Mouse (Mus musculus) left cerebral cortex, adult 8-10 months (tissue): Measurements from ENCODE around the gene Dlgap1. TPM values are rescaled to one million over a fixed set of nuclear protein-coding genes. Genes with fewer than 3 reads are reported as not detected.

Source experiments
- DNase-seq, 2 experiments: peaks; one replicate each; pipeline ENCODE4 v3.0.0; 2022; ENCODE audit warnings: low spot score in 2 of 2
- total RNA-seq, 4 experiments: library from RNA; stranded (reverse); gene quantifications; 2 replicates each; pipeline ENCODE4 v1.2.4; 2022

Gene Dlgap1
- total RNA-seq, 4 experiments from 2014 or later, result 407 to 471 (median 429) TPM

DNA sequence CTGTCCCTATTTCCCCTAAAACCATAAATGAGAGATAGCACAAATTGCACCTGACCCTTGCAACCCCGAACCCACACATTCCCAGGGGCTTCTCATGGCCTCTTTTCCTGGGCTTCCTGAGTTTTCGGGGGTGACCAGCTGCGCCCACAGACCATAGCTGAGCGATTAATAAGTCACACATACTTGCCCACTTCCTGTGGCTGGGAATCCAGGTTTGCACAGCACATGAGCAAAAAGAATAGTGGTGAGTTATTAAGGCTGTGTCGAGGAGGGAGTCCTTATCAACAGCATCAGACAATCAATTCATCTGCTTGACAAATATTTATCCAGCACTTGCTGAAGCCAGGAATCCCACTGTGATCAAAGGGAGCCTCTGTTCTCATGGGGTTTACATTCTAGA is 740.7 kb downstream of the Dlgap1 start:
- no peak for DNase-seq

DNA sequence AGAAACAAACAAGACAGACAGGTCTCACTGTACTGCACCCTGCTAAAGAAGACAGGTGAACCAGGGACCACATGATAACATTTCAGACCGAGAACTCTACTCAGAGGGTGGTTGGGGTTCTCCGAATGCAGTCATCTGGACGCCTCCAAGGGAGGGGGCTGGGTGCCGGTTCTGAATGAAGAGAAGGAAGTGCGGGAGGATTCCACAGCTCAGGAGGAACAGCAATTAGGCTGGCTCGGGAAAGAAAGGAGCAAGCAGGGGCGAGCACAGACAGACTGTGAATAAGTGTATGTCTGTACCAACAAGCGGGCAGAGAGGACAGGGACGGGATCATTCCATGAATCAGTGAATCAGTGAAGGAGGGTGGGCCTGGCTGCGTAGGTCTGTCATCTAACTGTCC is 744.6 kb downstream of the Dlgap1 start:
- no peak for DNase-seq

DNA sequence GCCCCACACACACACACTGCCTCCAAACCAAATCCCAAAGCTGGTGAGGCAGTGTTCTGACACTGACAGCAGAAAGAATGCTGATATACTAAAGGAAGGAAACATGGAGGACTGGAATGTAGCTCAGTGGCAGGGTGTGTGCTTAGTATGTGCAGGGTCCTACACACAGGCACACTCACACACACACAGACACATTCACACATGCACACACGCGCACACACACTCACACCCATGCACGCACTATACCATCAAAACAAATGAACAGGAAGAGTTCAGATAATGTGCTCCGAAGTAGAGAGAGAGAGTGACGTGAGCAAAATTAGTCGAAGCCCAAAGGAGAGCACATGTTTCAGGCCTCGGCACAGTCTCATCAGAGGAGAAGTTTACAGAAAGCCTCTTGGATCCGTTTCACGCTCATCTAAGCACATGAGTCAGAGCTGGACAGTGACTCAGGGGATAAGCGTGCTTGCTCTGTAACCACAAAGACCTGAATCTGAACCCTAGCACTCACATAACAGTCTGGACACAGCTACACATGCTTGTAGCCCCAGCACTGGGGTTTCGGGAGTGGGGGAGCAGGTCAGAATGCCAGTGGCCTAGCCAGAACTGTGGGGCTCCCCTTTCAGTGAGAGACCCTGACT is 750.9 kb downstream of the Dlgap1 start:
- DNase-seq, result no peak

DNA sequence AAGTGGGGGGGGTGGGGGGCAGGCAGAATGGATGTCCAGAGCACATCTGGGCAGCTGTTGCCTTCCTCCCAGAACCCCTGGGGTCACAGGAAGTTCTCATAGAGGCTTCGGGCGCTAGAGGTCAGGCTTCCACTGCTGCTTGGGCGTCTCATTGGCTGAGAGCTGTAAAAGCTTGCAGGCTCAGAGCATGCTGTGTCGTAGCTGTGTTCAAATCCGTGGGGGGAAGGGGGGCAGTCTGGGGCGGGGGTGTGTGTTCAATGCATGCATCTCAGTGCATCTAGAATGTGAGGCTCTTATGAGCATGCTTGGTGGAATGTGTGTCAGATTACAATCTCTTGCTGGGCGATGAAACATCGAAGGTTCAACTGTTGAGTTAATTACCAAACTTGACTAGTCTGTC is 751.9 kb downstream of the Dlgap1 start:
- no peak for DNase-seq

DNA sequence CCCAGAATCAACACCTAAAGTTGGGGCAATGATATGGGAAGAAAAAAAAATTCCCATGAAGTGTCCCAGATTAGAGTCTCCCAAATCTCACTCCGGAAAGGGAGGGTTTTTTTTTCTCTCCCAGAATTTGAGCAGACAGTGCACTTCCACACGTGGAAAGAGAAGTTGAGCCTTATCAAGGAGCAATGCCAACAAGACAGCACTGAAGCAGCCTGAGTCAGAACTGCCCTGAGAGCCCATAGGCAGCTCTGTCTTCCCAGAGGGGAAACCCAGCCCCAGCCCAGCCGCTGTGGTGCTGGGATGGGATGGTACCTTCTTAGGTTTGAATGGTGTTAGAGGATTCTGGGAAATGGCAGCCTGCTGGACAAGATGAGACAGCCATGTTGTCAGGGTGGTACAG is 753.3 kb downstream of the Dlgap1 start:
- DNase-seq, result no peak

DNA sequence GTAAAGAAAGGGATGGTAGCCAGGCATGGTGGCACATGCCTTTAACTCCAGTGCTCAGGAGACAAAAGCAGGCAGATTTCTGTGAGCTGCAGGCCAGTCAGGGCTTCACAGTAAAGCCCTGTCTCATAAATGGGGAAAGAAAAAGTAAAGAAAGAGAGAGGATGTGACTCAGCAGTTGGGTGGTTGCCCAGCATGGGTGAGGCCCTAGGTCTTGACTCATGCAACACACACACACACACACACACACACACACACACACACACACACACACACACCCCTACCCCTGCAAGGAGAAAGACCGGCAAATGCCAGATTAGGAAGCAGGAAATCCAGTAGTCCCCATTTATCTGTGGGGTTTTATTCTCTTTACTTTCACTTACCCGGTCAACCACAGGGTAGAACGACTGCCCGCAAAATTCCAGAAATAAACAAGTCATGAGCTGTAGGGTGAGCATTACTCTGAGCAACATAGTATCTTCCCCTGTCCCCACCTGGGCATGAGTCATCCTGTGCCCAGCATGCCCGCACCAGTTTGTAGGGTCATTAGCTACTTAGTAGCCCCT is 759.9 kb downstream of the Dlgap1 start:
- peak in 1 of 2 experiments; percentile 63 for DNase-seq

DNA sequence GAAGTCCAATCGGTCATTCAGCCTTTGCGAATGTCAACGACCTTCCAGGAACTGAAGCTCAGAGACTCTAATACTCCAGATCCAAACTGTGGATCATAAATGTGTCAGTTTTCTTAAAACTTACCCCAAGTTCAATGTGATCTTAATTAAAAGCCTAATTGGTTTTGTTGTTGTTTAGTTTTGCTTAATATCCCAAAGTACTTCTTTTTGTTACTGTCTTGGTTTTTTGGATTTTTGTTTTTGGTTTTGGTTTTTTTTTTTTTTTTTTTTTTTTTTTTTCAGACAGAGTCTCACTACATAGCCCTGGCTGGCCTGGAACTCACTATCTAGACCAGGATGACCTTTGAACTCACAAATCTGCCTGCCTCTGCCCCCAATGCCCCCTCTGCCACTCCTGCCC is 765.9 kb downstream of the Dlgap1 start:
- DNase-seq, result no peak

DNA sequence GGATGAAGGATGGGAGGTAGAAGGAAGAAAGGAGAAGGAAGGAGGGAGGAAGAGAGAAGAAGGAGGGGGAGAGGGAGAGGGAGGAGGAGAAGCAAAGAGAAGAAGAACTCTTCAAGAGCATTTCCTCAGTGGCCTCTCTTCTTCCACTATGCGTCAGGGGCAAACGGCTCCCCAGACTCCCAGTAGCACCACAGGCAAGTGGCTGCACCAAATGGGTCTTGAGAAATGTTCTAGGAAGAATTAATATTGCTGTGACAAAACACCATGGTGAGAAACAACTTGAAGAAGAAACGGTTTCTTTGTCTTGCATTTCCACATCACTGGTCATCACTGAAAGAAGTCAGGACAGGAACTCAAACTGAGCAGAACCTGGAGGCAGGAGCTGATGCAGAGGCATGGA is 766.5 kb downstream of the Dlgap1 start:
- no peak for DNase-seq

DNA sequence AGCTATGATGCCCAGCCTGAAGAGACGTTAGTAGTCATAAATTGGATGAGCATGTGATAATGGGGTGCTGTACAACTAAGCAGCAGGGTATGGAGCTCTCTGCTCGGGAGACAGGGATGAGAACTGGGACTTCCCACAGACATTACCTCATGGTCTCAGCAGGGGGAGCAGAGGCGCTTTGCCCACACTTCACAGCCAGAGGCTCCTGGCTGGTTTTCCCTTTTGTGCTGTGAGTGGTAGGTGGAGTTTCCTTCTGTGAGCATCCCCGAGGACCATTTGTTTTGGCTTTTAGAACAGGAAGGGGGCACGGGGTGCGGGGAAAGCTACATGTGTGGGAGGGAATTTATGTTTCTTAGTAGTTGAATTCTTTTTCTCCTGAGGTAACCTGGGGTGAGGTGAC is 768.6 kb downstream of the Dlgap1 start:
- peak in 1 of 2 experiments; percentile 59 for DNase-seq

DNA sequence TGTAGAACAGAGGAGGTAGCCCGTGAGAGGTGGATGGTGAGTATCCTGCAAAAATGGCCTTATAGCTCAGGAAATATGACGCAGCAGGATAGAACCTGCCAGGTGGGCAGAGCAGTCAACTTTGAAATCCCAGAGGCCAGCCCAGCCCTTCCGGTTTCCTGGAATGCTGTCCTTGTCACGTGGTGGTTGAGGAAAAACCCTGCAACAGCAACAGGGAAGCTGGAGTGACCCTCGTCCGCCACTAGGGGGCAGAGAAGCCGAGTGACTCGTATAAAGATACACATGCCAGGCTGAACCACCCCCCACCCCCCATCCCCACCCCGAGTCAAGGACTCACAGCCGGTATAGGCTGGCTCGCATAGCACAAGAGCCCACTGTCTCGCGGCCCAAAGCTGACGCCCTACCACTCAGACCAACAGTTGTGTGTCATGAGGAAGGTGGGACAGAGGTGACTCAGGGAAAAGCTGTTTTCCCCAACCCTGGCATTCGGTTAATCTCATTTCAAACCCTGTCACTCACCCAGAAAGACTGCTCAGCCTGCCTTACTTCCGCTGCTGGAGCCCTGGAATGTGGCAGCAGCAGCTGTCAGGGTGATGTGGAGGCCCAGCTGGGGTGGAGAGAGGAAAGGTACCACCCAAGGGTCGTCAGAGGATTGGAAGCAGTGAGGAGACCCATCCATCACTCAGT is 769.4 kb downstream of the Dlgap1 start:
- peak in 1 of 2 experiments; percentile 52 for DNase-seq

DNA sequence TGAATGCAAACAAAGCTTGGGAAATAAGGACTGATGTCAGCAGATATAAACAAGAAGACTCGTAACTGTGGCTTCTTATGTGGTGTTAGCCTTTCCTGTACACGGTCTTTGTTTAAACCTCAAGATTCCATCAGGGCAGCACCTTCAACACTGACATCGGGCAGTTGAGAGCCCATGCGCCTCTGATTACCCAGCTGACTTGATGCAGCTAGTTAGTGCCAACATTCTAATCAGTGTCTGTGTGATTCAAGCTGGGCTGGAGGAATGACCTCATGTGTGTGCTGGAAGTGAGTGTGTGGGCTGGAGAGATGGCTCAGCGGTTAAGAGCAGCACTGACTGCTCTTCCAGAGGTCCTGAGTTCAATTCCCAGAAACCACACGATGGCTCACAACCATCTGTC is 770.5 kb downstream of the Dlgap1 start:
- no peak for DNase-seq

DNA sequence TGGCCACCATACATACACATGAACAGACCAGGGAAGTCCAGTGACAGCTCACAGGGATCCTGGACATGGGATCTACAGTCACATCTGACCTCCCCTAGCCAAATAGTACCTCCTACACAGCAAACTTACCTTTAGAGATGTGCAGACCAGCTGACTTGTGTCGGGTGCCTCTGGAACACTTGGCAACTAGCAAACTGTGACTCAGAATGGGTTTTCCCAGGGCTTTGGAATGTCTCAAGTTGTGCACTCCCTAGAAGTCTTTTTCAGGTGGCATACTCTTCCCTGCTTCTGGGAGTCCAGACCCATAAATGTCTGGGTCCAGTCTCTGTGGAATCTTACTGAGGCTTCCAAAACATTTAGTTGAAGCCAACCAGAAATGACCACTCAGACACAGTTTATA is 772.8 kb downstream of the Dlgap1 start:
- no peak for DNase-seq

DNA sequence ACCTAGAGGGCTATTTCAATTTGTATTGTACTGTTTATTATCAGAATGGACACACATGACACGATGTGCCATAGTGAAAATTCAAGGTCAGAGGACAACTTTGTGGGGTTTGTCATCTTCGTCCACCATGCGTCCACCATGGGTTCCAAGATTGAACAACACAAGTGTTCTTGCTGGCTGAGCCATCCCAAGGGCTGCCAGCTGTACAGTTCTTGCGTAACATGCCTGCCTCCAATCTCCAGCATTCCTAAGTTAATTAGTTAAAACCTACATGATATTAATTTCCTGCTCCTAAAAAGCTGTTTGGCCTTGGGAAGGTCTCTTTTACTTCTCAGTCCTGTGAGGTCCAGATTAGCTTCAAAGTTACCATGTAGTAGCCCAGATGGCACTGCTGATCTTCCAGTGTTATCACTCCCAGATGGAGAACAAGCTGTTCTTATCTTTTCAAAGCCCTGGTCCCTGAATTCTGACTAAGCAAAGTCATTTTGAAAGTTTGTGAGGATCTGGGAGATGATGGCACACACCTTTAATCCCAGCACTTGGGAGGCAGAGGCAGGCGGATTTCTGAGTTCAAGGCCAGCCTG is 775.8 kb downstream of the Dlgap1 start:
- DNase-seq, result no peak

DNA sequence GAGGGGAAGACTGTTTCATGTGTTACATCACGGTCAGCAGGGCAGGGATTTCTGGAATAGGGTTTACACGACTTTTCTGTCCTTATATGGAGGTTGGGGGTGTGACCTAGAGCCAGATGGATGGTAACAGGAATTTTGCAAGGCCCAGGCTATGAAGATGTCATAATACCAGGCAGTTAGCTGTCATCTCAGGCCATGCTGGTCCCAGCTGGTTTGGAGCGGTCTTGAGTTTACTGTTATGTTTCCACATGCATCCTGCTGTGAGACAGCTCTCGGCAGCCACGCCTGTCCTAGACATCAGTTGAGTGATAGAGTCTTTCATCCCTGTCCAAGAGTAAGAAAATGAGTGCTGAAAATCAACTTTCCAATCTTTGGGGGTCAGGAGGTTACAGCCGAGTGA is 776.5 kb downstream of the Dlgap1 start:
- no peak for DNase-seq

DNA sequence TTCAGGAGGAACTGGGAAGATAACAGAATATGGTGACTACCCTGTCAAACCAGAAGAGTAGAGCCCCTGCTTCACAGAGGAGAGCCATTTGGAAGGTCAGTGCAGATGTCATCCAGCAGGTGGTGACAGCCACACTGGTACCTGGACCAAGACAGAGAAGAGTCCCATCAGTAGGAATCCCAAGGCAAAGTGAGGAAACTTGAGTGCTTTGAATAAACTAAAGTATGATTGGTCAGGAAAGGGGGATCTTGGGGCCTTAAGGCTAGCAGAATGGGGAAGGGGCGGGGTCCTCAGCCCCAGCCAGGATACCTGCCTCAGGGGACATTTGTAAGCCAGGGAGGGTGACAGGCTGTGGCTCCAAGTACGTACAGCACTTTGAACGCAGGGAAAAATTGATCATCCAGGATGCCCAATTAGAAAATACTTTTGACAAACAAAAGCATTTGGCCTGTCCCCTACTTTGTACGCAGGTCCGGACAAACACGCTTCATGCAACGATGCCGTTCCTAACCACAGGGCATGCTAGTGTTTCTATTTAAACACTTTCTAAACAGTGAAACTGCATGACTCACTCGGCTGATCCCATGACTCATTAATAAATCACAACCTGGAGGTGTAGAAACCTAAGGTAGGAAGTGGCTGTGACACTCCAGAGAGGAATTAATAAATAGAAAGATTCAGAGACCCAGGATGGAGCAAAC is 777.7 kb downstream of the Dlgap1 start:
- DNase-seq, result no peak

DNA sequence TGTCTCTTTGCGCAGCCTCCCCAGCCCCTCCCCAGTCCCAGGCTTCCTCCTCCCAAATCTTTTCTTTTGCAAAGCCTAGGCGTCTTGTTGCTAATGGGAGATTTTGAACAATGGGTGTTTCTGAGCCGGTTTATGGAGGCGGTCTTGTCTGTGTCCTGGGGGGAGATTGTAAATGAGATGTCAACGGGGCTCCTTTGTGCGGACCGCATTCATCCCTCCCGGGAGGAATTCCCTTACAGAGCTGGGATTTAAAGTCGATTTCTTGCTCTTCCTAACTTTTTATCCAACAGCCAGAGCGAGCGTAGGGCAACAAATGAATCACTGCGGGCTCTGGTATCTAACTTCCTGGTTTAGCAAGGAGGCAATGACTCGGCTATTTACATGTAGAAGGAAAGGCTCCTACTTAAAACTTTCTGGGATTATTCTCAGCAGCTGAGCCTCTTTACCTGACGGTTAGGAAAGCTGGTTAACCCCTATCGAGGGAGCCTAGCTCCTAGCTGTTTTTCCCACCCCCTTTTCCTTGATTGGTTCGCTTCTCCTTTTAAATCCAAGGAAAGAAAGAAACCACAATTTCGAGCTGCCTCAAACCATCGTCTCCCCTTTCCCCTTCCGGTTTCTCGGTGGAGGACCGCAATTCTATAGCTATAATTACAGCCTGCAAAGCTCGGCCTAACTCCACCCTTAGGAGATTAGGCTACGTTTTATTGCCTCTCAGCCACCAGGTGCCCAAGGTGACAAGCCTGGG is 779.0 kb downstream of the Dlgap1 start:
- no peak for DNase-seq

DNA sequence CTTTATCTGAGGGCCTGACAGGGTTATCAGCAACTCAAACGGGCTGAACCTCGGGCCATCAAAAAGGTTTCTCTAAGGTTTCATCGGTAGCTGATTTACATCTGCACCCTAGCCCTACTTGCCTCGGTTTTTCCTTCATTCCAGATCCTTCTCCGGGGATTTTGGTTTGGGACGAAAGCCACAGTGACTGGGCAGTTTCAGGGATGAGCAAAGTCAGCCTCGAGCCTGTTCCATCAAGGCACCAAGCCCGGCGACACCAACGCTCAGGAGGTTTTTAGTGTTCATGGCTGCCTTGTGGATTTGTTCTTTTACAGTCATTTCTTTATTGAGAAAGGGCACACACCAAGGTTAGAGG is 779.6 kb downstream of the Dlgap1 start:
- no peak for DNase-seq

DNA sequence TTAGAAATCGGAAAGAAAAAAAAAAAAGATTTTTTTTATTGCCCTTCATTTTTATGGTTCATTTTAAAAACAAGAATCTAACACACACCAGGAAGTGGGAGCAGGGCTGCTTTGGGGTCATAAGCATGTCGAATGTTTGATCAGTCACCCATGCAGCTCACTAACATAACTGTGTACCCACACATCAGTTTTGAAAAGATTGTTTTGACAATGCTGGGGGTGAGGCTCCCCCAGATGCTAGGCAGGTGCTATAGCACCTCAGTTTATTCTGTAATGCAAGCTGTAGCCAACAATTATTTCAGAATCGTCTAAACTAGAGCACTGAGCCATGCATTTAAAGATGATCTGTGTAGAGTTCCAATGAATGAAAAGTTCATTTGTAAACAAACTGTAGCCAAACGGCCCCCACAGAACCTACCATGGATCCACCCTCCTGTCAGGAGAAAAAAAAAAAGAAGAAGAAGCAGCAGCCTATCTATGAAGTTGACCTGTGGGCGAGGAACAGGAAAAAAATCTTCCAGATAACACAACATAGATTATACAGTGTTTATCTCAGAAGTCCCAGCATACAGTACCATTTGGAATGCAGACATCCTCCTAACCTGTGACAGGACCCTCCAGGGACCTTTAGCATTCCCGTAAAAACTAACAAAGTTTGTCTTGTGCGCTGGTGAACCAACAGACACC is 780.2 kb downstream of the Dlgap1 start:
- no peak for DNase-seq

DNA sequence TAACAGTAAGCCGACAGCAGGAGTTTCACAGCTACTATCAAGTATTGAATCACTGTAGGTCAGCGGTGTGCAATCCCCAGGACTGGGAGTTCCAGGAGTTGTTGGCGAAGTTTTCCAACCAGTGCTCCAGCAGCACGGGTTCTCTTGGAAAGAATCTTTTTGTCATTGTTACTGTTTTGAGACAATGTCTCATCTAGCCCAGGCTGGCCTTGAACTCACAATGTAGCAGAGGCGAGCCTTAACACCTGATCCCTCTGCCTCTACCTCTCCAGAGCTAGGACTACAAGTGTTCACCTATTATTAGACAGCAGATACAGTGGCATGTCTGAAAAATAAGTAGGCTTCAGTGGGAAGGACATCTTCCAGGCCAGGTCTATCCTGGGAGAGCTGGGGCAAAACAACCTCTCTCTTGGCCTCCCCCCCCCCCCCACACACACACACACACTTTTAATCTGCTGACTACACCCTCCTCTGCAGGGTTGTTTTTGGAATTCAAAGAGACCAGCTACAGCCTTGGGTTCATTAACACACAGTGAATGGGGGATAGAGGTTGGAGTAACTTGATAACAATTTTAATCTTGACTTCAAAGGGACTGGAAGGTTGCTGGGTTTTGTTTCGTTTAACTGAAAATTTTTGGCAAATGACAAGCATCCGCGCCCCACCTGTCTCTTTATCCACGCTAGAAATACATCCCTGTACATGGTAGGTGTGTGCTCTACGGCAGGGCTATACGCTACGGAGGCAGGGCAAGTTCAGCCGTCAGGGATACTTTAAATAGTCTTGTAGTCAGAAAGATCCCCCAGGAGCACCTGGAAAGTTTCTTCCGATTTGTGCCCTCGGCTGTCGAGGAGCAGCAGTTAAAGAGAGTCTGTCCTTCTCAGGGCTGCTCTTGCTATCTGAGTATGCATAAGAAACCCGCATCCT is 781.6 kb downstream of the Dlgap1 start:
- no peak for DNase-seq

DNA sequence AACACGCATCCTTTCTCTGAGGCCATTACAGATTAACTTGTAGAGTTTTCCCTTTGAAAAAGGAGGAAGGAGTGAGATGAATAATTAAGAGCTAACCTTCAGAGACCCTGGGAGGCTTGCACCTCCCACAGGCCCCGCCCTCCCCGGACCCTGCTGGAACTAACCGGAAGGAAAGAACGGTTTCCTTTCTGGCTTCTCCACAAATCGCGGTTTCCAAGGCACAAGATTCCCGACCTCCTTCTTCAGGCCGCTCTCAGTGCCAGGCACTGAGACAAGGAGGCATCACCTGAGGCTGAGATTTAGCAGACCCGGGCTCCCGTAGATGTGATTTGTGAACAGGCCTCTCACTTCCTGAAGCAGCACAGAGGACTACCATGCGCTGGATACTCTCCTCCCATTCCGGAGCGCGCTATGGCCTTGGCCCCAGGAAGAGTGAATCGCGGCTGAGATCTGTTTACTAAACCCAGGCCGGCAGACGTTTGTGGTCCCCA is 782.3 kb downstream of the Dlgap1 start:
- DNase-seq, result no peak
